Mouse (Mus musculus) erythroblast, embryonic 14.5 days (primary cell): ENCODE data around the gene Ssrp1.

Experiments
- GATA1 ChIP-seq: IDR thresholded peaks from 2 replicates; pipeline ENCODE4 v1.6.1; 2012; ENCODE audit warnings: low read length, inconsistent platforms, mixed read lengths
- TAL1 ChIP-seq: IDR thresholded peaks from 3 replicates; pipeline ENCODE4 v1.6.1; 2012; ENCODE audit warnings: low read length, inconsistent platforms, mixed read lengths

DNA sequence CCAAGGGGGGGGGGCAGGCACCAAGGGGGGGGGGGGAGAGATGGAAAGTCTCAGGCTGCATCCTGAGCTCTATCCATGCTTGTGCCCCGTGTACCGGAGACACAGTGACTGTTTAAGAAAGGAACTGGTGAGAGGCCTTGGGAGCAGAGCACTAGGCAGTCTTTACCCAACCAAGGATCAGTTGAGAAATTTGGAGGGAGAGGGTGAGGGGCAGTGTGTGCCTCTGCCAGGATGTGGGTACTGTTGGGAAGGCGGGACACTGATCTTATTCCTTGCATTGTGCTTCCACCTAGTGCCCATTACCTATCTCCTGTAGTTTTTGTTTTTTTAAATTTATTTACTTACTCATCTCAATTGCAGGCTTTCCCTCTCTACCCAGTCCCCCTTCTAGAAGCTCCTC lies 10.9 kb upstream of the Ssrp1 start:
- TF ChIP-seq GATA1 = no peak
- no peak for TF ChIP-seq TAL1
